Mouse (Mus musculus) heart, postnatal 0 days (tissue): ENCODE data around the gene Nxf1. TPM values are rescaled to one million over a fixed set of nuclear protein-coding genes. Genes with fewer than 3 reads are reported as not detected.

Experiments
- ATAC-seq: fragments of 200-750 bp; cut with Nextera tagmentation; 2 replicates; pipeline ENCODE4 v1.8.0; 2017; ENCODE audit warnings: low read depth, moderate number of reproducible peaks, moderate library complexity; ENCODE audit not compliant: insufficient read depth
- DNase-seq: peaks from one replicate; pipeline ENCODE4 v3.0.0-alpha.2; 2016; ENCODE audit warnings: low spot score
- H3K27ac ChIP-seq: fragments of 300-500 bp; sonication (generic); 2 replicates; pipeline ENCODE4 v1.5.1; 2014; ENCODE audit warnings: low read depth, mild to moderate bottlenecking
- H3K27me3 ChIP-seq: fragments of 300-500 bp; sonication (generic); 2 replicates; pipeline ENCODE4 v1.6.1; 2014; ENCODE audit warnings: low read length, mixed read lengths; ENCODE audit not compliant: control insufficient read depth, insufficient read depth
- H3K36me3 ChIP-seq: fragments of 300-500 bp; sonication (generic); replicated peaks from 2 replicates; pipeline ENCODE4 v1.6.1; 2014; ENCODE audit warnings: low read length, mixed read lengths; ENCODE audit not compliant: control insufficient read depth, insufficient read depth
- H3K4me1 ChIP-seq: fragments of 300-500 bp; sonication (generic); 2 replicates; pipeline ENCODE4 v1.6.1; 2014; ENCODE audit warnings: antibody characterized with exemption; ENCODE audit not compliant: control insufficient read depth, insufficient read depth
- H3K4me2 ChIP-seq: fragments of 300-500 bp; sonication (generic); 2 replicates; pipeline ENCODE4 v1.6.1; 2014; ENCODE audit warnings: low read depth, mild to moderate bottlenecking, low read length, moderate library complexity
- H3K4me3 ChIP-seq: fragments of 300-500 bp; sonication (generic); 2 replicates; pipeline ENCODE4 v1.5.1; 2014; ENCODE audit warnings: low read depth, low read length
- H3K9ac ChIP-seq: fragments of 300-500 bp; sonication (generic); replicated peaks from 2 replicates; pipeline ENCODE4 v1.6.1; 2014; ENCODE audit warnings: low read depth, low read length, mixed read lengths
- H3K9me3 ChIP-seq: fragments of 300-500 bp; sonication (generic); replicated peaks from 2 replicates; pipeline ENCODE4 v1.6.1; 2016; ENCODE audit warnings: low read length; ENCODE audit not compliant: control insufficient read depth
- CTCF ChIP-seq: IDR thresholded peaks from 2 replicates; pipeline ENCODE4 v1.5.1; 2016; ENCODE audit warnings: antibody characterized with exemption, control low read depth, low read depth
- EP300 ChIP-seq: IDR thresholded peaks from 2 replicates; pipeline ENCODE4 v1.6.1; 2016; ENCODE audit warnings: antibody characterized with exemption, low read depth
- WGBS: fragments of 180-500 bp; shearing (Covaris S2); extraction: QIAGEN DNeasy Blood & Tissue Kit; methylation state at CpG from one replicate; pipeline ENCODE4 v1.1.7; 2014; 5-methylcytosine and 5-hydroxymethylcytosine counted together
- polyA plus RNA-seq: library from polyadenylated mRNA; unstranded; fragments of >200 nt; fragmentation: Nextera tagmentation; extraction: Ambion mirVana; gene quantifications from 2 replicates; pipeline ENCODE4 v1.2.1, GENCODE M21; 2015
- total RNA-seq: library from RNA; depleted of rRNA; stranded (reverse); fragments of >200 nt; gene quantifications from 2 replicates; pipeline ENCODE4 v1.2.3, GENCODE M21; 2014; ENCODE audit warnings: low replicate concordance

Gene Nxf1
- total and polyA plus RNA-seq, 2 experiments from 2014 or later: 42.3 to 54.8 TPM

DNA sequence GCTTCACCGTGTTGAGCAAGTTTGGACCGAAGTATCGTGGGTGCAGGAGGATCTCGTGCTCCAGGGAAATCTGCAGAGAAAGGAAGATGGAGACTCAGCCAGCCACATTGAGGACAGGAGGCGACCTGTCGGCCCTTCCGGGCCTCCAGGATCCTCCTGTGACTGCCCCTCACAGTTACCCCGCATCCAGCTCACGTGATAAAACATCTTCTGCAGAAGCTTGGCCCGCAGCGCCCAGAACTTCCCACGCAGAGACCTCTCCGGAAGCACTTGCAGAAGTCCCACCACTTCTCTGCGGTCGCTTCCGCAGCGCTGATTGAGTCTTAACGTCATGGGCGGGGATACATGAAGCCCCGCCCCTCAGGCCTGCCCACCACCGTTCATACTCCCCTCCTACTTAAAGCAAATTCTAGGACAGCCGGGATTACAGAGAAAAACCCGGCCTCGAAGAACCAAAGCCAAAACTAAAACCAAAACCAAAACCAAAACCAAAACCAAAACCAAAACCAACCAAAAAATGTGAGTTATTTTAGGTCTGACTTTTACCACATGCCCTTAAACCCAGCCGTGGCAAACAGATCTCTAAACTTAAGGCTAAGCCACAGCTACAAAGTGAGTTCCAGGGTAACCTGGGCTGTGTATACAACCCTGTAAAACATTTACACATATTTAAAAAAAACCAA is 41.5 kb downstream of the Nxf1 start, which contains the start of gene Polr2g:
TSS of gene Polr2g (minus strand) at position 314 of the 683 bp plus-strand sequence.
- WGBS: 1% methylated on average over 25 of the region's 25 CpGs
- no peaks in the 10 kb centered on the region for H3K9me3 ChIP-seq
- peak within 1 kb of the TSS; percentile 71 for H3K4me3 ChIP-seq
- peaks cover 25% of the 10 kb centered on the region for H3K36me3 ChIP-seq
- H3K27ac ChIP-seq: peak within 1 kb of the TSS; percentile 73
- DNase-seq: peak; percentile 96
- TF ChIP-seq EP300: peak; percentile 20; the same call in 1 of the 2 replicates
- no peak for TF ChIP-seq CTCF
- peak within 1 kb of the TSS; percentile 76 for H3K4me2 ChIP-seq
- H3K27me3 ChIP-seq: no peaks in the 10 kb centered on the region
- H3K9ac ChIP-seq: peak within 1 kb of the TSS; percentile 68
- peak; percentile 78 for ATAC-seq
- H3K4me1 ChIP-seq: peaks cover 13% of the 10 kb centered on the region; the same call in 1 of the 2 replicates

DNA sequence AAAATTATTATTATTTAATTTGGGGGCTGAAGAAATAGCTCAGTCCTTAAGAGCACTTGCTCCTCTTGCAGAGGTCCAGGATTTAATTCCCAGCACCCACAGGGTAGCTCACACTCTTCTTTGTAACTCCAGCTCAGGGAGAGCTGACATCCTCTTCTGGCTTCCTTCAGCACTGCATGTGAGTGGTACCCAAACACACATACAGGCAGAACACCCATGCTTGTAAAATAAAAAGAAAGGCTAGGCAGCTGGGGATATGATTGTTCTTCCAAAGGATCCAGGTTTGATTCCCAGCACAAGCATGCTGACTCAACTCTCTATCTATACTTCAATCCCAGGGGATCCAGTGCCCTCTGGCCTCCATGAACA is 42.1 kb downstream of the Nxf1 start:
- H3K4me2 ChIP-seq: peak overlapping the region; percentile 76
- no peaks in the 10 kb centered on the region for H3K27me3 ChIP-seq
- peaks cover 20% of the 10 kb centered on the region for H3K36me3 ChIP-seq
- no peak for ATAC-seq
- peaks cover 13% of the 10 kb centered on the region; the same call in 1 of the 2 replicates for H3K4me1 ChIP-seq
- no peaks in the 10 kb centered on the region for H3K9me3 ChIP-seq
- TF ChIP-seq CTCF: no peak
- TF ChIP-seq EP300: no peak
- H3K9ac ChIP-seq: no peak overlapping the region
- no peak for DNase-seq
- peak overlapping the region; percentile 71 for H3K4me3 ChIP-seq
- H3K27ac ChIP-seq: peak overlapping the region; percentile 73

DNA sequence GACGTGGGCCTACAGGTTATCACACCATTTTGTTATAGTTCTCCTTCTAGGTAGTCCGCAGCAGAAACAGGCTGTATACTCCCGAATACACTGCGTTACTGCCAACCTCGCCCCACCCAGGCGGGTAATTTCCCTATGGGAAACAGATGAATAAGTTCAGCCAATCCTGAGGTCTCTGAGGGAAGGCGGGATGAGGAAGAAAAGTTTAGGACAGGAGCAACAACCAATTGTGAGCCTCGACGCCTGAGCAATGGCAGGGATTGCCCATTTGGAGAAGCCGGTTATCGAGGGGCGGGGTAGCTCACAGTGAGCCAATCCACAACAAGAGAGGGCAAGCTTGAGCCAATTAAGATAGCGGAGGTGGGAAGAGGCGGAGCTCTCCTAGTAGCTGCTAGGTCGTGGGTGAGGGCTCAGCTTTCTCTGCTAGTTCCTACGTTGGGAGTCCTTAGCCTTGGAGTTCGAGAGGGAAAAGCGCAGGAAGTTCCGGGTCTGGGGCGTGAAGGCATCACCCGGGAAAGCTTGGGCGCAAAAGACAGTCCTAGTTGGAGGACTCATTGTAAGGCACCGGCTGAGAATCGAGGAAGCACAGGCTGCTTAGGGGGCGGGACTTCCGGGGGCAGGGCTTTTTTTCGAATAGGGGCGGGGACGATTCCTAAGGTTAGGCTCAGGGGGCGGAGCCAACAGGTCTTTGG is 45.4 kb downstream of the Nxf1 start, which contains the start of gene Zbtb3:
TSS of gene Zbtb3 (plus strand) at position 426 of the 692 bp plus-strand sequence.
- under 1% methylated on average over 30 of the region's 30 CpGs for WGBS

DNA sequence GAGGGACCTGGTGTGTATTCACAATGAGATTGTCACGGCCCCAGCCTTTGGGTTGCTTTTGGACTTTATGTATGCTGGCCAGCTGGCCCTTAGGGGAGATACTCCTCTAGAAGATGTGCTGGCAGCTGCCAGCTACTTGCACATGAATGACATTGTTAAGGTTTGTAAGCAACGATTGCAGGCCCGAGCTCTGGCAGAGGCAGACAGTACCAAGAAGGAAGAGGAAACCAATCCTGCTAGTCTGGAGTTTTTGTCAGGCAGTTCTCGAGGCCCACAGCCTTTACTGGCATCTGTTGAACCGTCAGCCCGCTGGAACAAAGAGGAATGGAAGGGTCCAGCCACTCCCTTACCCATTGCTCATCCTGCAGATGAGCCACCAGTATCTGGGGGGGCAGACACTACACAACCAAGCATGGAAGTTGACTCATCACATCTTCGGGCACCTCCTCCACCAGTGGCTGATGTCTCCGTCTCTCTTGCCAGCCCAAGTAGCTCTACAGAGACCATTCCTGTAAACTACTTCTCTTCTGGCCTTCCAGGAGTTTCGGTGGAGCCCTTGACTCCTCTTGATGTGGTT is 46.4 kb downstream of the Nxf1 start:
- Histone ChIP-seq H3K27me3 (no peaks in the 10 kb centered on the region), H3K4me1 (peaks cover 9% of the 10 kb centered on the region; the same call in 1 of the 2 replicates), H3K9me3 (no peaks in the 10 kb centered on the region), H3K9ac (no peak overlapping the region), H3K4me3 (no peak overlapping the region), H3K4me2 (peak overlapping the region; percentile 73; the same call in 1 of the 2 replicates), H3K27ac (no peak overlapping the region), H3K36me3 (peaks cover 19% of the 10 kb centered on the region; the same call in 1 of the 2 replicates)
- 88% methylated on average over 9 of the region's 9 CpGs for WGBS
- no peak for TF ChIP-seq CTCF
- TF ChIP-seq EP300: no peak
- DNase-seq (no peak), ATAC-seq (no peak)

More for the DNA sequence above, 45.4 kb downstream of the Nxf1 start, which contains the start of gene Zbtb3:
- H3K4me1 ChIP-seq: peaks cover 13% of the 10 kb centered on the region; the same call in 1 of the 2 replicates
- peak within 1 kb of the TSS; percentile 85 for H3K27ac ChIP-seq
- TF ChIP-seq CTCF (no peak), EP300 (no peak)
- peak; percentile 99 for DNase-seq
- H3K27me3 ChIP-seq: no peaks in the 10 kb centered on the region
- H3K9ac ChIP-seq: peak within 1 kb of the TSS; percentile 40
- no peaks in the 10 kb centered on the region for H3K9me3 ChIP-seq
- H3K36me3 ChIP-seq: peaks cover 18% of the 10 kb centered on the region; the same call in 1 of the 2 replicates
- ATAC-seq: peak; percentile 97
- peak within 1 kb of the TSS; percentile 63 for H3K4me3 ChIP-seq
- H3K4me2 ChIP-seq: peak within 1 kb of the TSS; percentile 73

DNA sequence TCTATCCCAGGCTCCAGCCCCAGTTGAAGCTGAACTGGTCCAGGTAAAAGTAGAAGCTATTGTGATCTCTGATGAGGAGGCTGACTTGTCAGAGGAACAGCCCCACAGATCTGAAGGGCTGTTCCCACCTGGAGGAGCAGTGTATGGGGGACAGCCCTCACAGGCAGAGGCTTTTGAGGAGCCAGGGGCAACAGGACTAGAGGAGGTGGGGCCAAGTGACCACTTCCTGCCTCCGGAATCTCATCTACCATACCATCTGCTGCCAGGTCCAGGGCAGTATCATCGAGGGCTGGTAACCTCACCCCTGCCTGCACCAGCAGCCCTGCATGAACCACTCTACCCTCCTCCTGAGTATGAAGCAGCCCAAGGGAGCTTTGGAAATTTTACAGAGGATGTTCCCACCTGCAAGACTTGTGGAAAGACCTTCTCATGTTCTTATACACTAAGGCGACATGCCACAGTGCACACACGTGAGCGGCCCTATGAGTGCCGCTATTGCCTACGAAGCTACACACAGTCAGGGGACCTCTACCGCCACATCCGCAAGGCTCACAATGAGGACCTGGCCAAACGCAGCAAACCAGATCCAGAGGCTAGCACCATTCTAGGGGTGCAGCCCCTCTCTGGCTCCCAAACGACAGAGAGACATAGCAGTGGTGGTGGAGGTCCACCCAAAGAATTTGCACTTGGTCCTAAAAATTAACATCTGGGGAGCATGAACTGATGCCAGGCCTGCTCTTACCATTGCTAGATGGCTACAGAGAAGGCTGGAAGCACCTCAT is 47.2 kb downstream of the Nxf1 start:
- ATAC-seq: no peak
- H3K27ac ChIP-seq: no peak overlapping the region
- WGBS: 87% methylated on average over 11 of the region's 11 CpGs
- no peaks in the 10 kb centered on the region for H3K27me3 ChIP-seq
- TF ChIP-seq EP300: no peak
- H3K4me1 ChIP-seq: peaks cover 9% of the 10 kb centered on the region; the same call in 1 of the 2 replicates
- no peak overlapping the region for H3K9ac ChIP-seq
- H3K4me2 ChIP-seq: no peak overlapping the region
- H3K4me3 ChIP-seq: no peak overlapping the region
- DNase-seq: no peak
- no peaks in the 10 kb centered on the region for H3K9me3 ChIP-seq
- H3K36me3 ChIP-seq: peaks cover 24% of the 10 kb centered on the region
